Mouse (Mus musculus) stomach, embryonic 14.5 days (tissue): ENCODE results near the gene Pigq. TPM values are rescaled to one million over a fixed set of nuclear protein-coding genes. Genes with fewer than 3 reads are reported as not detected.
A peak's percentile ranks its signal among the peaks of the same experiment; 100 is the strongest.

Source experiments
- ATAC-seq: fragments of 200-750 bp; cut with Nextera tagmentation; 2 replicates; pipeline ENCODE4 v1.8.0; 2017; ENCODE audit warnings: low read depth, moderate TSS enrichment; ENCODE audit not compliant: insufficient number of reproducible peaks, insufficient read depth, low FRiP score
- H3K27ac ChIP-seq: fragments of 300-500 bp; sonication (generic); 2 replicates; pipeline ENCODE4 v1.5.1; 2014; ENCODE audit warnings: mild to moderate bottlenecking, low read length, moderate library complexity, mixed read lengths
- H3K27me3 ChIP-seq: fragments of 300-500 bp; sonication (generic); 2 replicates; pipeline ENCODE4 v1.6.1; 2014; ENCODE audit warnings: low read length, control low read depth, mixed read lengths; ENCODE audit not compliant: control insufficient read depth, insufficient read depth
- H3K36me3 ChIP-seq: fragments of 300-500 bp; sonication (generic); 2 replicates; pipeline ENCODE4 v1.6.1; 2014; ENCODE audit warnings: mild to moderate bottlenecking, control low read depth, low read length, moderate library complexity, mixed read lengths; ENCODE audit not compliant: control insufficient read depth, insufficient read depth
- H3K4me1 ChIP-seq: fragments of 300-500 bp; sonication (generic); 2 replicates; pipeline ENCODE4 v1.6.1; 2014; ENCODE audit warnings: low read length, control low read depth, mixed read lengths; ENCODE audit not compliant: control insufficient read depth, insufficient read depth
- H3K4me2 ChIP-seq: fragments of 300-500 bp; sonication (generic); replicated peaks from 2 replicates; pipeline ENCODE4 v1.6.1; 2014; ENCODE audit warnings: low read depth, low read length, control low read depth
- H3K4me3 ChIP-seq: fragments of 300-500 bp; sonication (generic); 2 replicates; pipeline ENCODE4 v1.5.1; 2014; ENCODE audit warnings: low read depth, low read length, control low read depth
- H3K9ac ChIP-seq: fragments of 300-500 bp; sonication (generic); replicated peaks from 2 replicates; pipeline ENCODE4 v1.6.1; 2014; ENCODE audit warnings: low read depth, mild to moderate bottlenecking, control low read depth, low read length, moderate library complexity, mixed read lengths
- H3K9me3 ChIP-seq: fragments of 300-500 bp; sonication (generic); 2 replicates; pipeline ENCODE4 v1.6.1; 2016; ENCODE audit warnings: low read depth, low read length, control low read depth; ENCODE audit not compliant: control insufficient read depth
- WGBS: fragments of 180-500 bp; shearing (Covaris S2); extraction: QIAGEN DNeasy Blood & Tissue Kit; methylation state at CpG from one replicate; pipeline ENCODE4 v1.1.7; 2014; 5-methylcytosine and 5-hydroxymethylcytosine counted together
- polyA plus RNA-seq: library from polyadenylated mRNA; unstranded; fragments of >200 nt; fragmentation: Nextera tagmentation; extraction: Ambion mirVana; gene quantifications from 2 replicates; pipeline ENCODE4 v1.2.1, GENCODE M21; 2014

Pigq gene
- polyA plus RNA-seq, 1 experiment from 2014 or later, result 59.7 TPM

DNA sequence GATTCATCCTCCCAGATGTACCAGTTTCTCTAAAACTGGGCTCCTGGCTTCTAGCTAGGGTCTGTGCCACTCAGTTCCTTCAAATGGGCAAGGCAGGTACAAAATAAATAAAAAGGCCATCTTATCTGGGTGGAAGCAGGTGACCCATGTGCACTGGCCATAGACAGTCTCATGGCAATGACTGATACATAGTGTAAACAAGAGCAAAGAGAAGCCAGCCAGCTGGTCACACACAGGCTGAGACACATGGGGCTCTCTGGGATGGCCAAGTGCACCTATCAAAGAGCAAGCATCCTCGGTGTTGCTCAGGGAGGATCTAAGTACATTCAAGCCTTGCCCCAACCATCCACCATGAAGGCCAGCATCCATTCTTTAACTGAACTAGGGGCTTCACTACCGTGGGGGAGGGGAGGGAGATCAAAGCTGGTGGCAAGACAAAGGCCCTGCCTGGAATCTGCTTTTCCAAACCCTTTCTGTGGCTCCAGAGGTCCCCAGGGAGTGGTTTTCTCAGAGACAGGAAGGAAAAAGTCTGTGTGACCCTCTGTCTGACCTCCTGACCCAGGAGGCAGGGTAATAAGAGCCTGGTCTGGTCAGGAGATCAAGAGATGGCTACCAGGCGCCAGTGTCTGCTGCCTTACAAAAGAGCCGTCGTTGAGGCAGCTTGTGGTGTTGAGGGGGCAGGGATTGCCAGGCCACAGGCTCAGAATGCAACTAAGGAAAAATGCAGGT, 63.7 kb downstream of the Pigq start:
- H3K4me2 ChIP-seq, result no peak overlapping the region
- H3K9me3 ChIP-seq, result no peaks in the 10 kb centered on the region
- H3K36me3 ChIP-seq, result peaks cover 36% of the 10 kb centered on the region

DNA sequence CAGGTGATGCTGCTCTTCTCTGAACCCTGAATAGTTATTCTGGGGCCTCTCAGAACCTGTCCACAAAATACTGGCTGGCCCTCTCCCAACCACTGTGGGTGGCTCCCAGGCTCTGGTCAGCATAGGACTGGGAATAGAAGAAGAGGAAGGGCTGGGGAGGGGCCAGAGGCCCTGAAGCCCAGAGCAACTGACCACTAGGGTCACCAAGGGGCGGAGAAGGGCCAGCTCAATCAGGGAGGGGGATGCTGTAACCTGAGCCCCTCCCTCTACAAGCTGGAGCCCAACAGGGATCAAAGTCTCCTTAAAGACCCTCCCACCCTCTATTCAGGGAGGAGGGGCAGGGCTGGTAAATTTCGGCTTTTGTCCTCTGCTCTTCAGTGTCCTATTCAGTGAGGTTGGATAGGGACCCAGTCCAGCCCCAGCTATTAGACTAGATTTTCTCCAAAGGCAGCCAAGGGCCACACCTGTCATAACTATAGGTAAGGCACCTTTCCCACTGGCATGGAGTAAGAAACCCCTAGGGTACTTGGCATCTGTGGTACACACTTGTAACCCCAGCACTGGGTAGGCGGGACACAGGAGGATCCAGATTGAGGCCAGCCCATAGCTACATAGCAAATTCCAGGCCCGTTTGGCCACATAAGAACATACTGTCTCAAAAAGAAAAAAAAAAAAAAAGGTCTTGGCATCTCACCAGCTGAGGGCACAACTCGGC, 64.4 kb downstream of the Pigq start, which contains the start of gene Wfikkn1:
Gene Wfikkn1, minus strand, starts transcription at position 663 of the 715 bp plus-strand sequence.
- no peak within 1 kb of the TSS for H3K4me3 ChIP-seq
- no peaks in the 10 kb centered on the region for H3K9me3 ChIP-seq
- H3K27ac ChIP-seq, result no peak within 1 kb of the TSS
- WGBS, result 31% methylated on average over 5 of the region's 5 CpGs
- 0 out of 2 replicates have a peak within 1 kb of the TSS, but pooled peaks have one; percentile 1 for H3K9ac ChIP-seq
- H3K4me2 ChIP-seq, result no peak within 1 kb of the TSS
- peaks cover 36% of the 10 kb centered on the region for H3K36me3 ChIP-seq
- peaks cover 9% of the 10 kb centered on the region; the same call in 1 of the 2 replicates for H3K4me1 ChIP-seq
- no peak for ATAC-seq
- no peaks in the 10 kb centered on the region for H3K27me3 ChIP-seq

More for the DNA sequence above, 63.7 kb downstream of the Pigq start:
- ATAC-seq, result no peak
- H3K4me1 ChIP-seq, result peaks cover 6% of the 10 kb centered on the region; the same call in 1 of the 2 replicates
- no peak overlapping the region for H3K27ac ChIP-seq
- H3K27me3 ChIP-seq, result no peaks in the 10 kb centered on the region
- no peak overlapping the region for H3K4me3 ChIP-seq
- 15% methylated on average over 5 of the region's 5 CpGs for WGBS
- H3K9ac ChIP-seq, result no peak overlapping the region

DNA sequence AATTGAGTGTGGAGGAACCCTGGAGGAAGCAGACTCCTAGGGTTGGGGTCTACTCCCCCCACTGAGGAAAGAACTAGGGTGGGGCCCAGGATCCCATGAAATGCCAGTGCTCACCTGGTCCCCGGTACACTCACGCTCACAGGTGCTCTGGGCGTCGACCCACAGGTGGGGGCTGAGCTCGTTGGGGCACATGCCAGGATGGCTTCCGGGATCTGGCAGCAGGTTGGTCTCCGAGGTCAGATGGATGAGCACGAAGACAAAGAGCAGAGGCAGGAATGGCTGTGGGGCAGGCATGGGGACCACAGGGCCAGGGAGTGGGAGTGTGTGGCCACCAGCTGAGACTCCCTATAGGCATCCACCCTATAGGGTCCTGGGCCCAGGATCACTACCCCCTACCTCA, 65.0 kb downstream of the Pigq start:
- H3K4me2 ChIP-seq, result no peak overlapping the region
- WGBS, result 65% methylated on average over 8 of the region's 8 CpGs
- H3K4me1 ChIP-seq, result peaks cover 9% of the 10 kb centered on the region; the same call in 1 of the 2 replicates
- H3K9ac ChIP-seq, result no peak overlapping the region
- no peak overlapping the region for H3K4me3 ChIP-seq
- no peak for ATAC-seq
- H3K36me3 ChIP-seq, result peaks cover 36% of the 10 kb centered on the region
- no peaks in the 10 kb centered on the region for H3K9me3 ChIP-seq
- no peaks in the 10 kb centered on the region for H3K27me3 ChIP-seq
- H3K27ac ChIP-seq, result no peak overlapping the region

DNA sequence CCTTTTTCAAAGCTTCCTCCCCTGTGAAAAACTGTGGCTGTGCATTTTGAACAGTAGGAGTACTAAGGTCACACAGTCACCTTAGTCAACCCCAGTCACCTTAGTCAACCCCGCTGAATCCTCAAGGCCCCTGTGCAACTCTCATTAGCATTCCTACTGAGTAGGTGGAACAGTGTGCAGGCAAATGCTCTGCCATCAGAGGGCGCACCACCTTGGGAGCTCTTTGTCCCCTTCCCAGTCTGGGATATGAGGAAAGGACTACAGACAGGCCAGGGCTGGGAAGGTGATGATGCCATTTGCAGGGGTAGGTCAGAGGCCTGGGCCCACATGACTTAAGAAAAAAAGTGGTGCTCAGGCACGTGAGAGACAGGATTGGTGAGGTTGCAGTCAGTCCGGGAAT, 65.5 kb downstream of the Pigq start:
- Histone ChIP-seq H3K4me3 (no peak overlapping the region), H3K36me3 (peaks cover 36% of the 10 kb centered on the region), H3K9ac (no peak overlapping the region), H3K9me3 (no peaks in the 10 kb centered on the region), H3K4me1 (peaks cover 9% of the 10 kb centered on the region; the same call in 1 of the 2 replicates), H3K27ac (no peak overlapping the region), H3K4me2 (no peak overlapping the region), H3K27me3 (no peaks in the 10 kb centered on the region)
- ATAC-seq, result no peak
- 61% methylated on average over 4 of the region's 4 CpGs for WGBS

DNA sequence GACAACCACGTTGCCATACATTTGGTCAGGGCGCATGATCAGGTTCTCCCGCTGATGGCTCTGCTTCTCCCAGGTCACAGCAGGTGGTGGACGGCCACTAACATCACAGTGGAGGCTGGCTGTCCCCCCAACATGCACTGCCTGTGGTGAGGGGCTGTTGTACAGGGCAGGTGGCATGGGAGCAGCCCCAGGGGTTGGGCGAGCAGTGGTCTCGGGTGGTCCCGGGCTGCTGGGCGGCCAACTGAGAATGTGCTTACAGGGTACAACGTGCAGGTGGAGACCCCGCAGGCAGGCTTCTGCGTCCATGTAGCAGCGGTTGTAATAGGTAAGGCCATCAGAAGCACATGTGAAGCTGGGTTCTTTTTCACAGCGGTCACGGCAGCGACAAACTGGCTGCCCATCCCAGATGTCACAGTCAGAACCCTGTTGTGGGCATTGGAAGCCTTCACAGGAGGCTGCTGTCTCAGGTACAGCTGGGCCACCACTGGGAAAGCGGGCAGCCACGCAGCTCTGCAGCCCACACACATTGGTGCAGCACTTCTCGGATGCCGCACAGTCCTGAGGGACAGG, 66.0 kb downstream of the Pigq start:
- 89% methylated on average over 19 of the region's 19 CpGs for WGBS
- H3K27ac ChIP-seq, result no peak overlapping the region
- no peak for ATAC-seq

DNA sequence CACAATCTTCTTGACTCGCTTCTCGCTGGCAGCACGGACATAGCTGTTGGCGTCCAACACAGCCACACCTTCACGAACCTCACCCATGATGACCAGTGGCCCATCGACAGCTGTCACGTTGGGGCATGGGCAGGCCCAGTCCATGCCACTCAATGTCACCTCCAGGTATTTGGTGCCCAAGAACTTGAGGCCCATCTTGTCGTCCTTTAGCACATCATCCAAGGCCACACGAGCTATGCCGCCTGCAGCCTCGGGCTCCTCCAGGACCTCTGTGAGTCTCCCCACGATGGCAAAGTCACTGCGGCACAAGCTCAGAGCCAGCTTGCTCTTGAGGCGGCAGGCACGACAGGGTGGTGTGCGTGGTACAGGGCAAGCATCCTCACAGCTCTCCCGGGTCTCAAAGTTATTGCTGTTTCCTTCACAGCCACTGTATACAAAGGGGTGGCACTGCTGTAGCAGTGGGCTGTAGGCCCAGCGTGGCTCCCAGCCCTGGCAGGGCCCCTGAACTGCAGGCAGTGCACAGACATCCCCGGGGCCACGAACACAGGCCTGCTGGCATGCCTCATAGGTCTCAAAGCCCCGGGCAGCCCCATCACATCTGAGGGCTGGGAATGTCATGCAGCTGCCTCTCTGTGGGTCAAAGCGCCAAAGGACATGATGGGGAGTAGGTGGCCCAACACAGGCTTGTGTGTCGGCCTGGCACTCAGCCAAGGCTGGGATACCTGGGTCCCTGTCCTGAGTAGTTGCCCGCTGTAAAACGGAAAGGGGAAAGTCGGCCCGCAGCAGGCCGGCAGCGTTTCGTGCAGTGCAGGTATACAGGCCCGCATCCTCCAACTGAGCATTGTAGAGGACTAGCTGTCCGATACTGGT, 66.8 kb downstream of the Pigq start:
- no peak for ATAC-seq
- H3K27me3 ChIP-seq, result no peaks in the 10 kb centered on the region
- no peak overlapping the region for H3K4me3 ChIP-seq
- H3K9ac ChIP-seq, result no peak overlapping the region
- peaks cover 24% of the 10 kb centered on the region for H3K36me3 ChIP-seq
- WGBS, result 94% methylated on average over 32 of the region's 32 CpGs
- peaks cover 9% of the 10 kb centered on the region; the same call in 1 of the 2 replicates for H3K4me1 ChIP-seq
- no peaks in the 10 kb centered on the region for H3K9me3 ChIP-seq
- no peak overlapping the region for H3K27ac ChIP-seq
- H3K4me2 ChIP-seq, result no peak overlapping the region

More for the DNA sequence above, 66.0 kb downstream of the Pigq start:
- Histone ChIP-seq H3K9me3 (no peaks in the 10 kb centered on the region), H3K4me3 (no peak overlapping the region), H3K4me2 (no peak overlapping the region), H3K9ac (no peak overlapping the region), H3K27me3 (no peaks in the 10 kb centered on the region), H3K36me3 (peaks cover 30% of the 10 kb centered on the region), H3K4me1 (peaks cover 9% of the 10 kb centered on the region; the same call in 1 of the 2 replicates)

DNA sequence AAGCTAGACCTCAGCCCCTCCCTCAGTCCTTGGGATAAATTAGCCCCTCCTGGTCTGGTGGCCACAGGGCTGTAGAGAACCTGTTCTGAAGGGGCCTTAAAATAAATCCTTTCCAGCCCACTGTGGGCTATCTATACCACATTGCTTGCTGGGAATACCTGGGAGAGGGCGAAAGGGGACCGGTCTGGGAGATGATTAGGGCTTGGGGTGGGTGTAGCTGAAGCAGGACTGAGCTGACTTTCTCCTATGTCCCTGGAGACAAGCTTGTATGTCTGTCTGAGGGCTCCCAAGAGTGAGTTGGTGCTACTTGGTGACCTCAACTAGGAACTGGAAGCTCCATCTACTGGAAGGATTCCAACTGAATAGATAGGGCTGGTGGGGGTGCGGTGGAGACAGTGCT, 67.7 kb downstream of the Pigq start:
- Histone ChIP-seq H3K36me3 (peaks cover 19% of the 10 kb centered on the region), H3K9ac (no peak overlapping the region), H3K27me3 (no peaks in the 10 kb centered on the region), H3K27ac (no peak overlapping the region), H3K9me3 (no peaks in the 10 kb centered on the region), H3K4me2 (no peak overlapping the region), H3K4me1 (peaks cover 9% of the 10 kb centered on the region; the same call in 1 of the 2 replicates), H3K4me3 (no peak overlapping the region)
- ATAC-seq, result no peak
- 92% methylated on average over 3 of the region's 3 CpGs for WGBS
